Mouse (Mus musculus): Measurements from ENCODE around the gene Sptan1. TPM values are rescaled to one million over a fixed set of nuclear protein-coding genes. Genes with fewer than 3 reads are reported as not detected.

Sptan1 gene
- polyA plus RNA-seq, 1 experiment from 2014 or later: 243 TPM

- no peak overlapping the region for H3K9ac ChIP-seq (ENCODE audit: low read depth, low read length)
- no peaks in the 10 kb centered on the region for H3K4me1 ChIP-seq (ENCODE audit: control insufficient read depth, insufficient read depth, low read length)
- H3K27me3 ChIP-seq (ENCODE audit: control insufficient read depth, insufficient read depth, low read depth, low read length): no peaks in the 10 kb centered on the region
- WGBS: 90% methylated on average over 5 of the region's 5 CpGs
- no peaks in the 10 kb centered on the region for H3K9me3 ChIP-seq (replicated peaks; ENCODE audit: control insufficient read depth, low read length, poor library complexity, severe bottlenecking)
- no peak for ATAC-seq
- no peak overlapping the region for H3K4me2 ChIP-seq (ENCODE audit: low read length)
- no peak overlapping the region for H3K27ac ChIP-seq (ENCODE audit: low read length)
- H3K36me3 ChIP-seq (ENCODE audit: control insufficient read depth, insufficient read depth, low read length): peaks cover 84% of the 10 kb centered on the region
- H3K4me3 ChIP-seq (ENCODE audit: low read depth, low read length): no peak overlapping the region
Measured at GRCm38 (mm10) chr2:30026997-30027396, 61.6 kb downstream of the Sptan1 start.

DNA sequence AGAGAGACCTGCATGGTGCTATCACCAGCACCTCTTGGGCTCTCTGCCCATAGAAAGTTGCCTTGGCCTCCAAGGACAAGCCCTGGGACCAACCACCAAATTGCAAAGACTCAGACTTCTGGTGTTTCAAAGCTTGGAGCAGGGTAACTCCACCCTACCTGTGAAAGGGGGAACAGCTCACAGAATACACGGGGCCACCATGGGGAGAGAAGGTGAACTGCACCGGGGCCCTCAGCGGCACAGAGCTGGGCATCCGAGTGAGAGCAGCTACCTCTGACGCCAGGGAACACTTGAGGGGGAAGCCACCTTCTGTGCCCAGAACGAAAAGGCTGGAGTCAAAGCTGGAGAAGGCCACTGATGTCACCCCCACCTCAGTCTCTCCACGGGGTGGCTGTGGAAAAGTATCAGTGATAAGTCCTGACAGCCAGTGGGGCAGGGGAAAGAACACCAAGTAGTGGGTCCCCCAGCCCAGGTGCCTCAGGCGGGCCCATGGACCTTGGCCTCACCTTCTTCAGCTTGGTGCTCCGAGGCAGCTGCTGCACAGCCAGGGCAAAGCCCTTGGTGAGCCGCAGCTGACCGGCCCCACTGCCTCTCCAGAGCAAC is 67.0 kb downstream of the Sptan1 start:
- H3K36me3 ChIP-seq (ENCODE audit: control insufficient read depth, insufficient read depth, low read length): peaks cover 45% of the 10 kb centered on the region
- ATAC-seq: 0 out of 2 replicates have a peak, but pooled peaks have one; percentile 51
- H3K9me3 ChIP-seq (replicated peaks; ENCODE audit: control insufficient read depth, low read length, poor library complexity, severe bottlenecking): no peaks in the 10 kb centered on the region
- no peak overlapping the region for H3K4me2 ChIP-seq (ENCODE audit: low read length)
- 62% methylated on average over 11 of the region's 11 CpGs for WGBS
- no peak overlapping the region for H3K4me3 ChIP-seq (ENCODE audit: low read depth, low read length)
- H3K9ac ChIP-seq (ENCODE audit: low read depth, low read length): no peak overlapping the region
- H3K27me3 ChIP-seq (ENCODE audit: control insufficient read depth, insufficient read depth, low read depth, low read length): no peaks in the 10 kb centered on the region
- H3K4me1 ChIP-seq (ENCODE audit: control insufficient read depth, insufficient read depth, low read length): no peaks in the 10 kb centered on the region
- H3K27ac ChIP-seq (ENCODE audit: low read length): no peak overlapping the region

DNA sequence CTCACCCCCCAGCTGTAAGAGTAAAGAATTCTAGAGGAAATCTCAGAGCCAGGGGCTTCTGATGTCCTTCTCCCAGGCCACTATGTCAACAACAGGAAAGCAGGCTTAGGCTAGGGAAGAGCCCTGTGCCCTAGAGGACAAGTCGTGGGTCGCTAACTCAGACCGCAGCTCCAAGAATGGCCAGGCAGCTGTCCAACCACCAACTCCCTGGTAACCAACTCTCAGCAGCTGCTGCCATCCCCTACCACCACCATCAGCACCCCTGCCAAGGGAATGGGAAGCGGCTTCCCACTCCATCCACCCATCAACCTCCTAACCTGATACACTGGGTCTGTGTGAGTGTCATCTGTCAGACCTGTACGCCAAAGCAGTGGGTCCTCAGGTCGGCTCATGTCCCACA is 67.6 kb downstream of the Sptan1 start:
- no peaks in the 10 kb centered on the region for H3K9me3 ChIP-seq (replicated peaks; ENCODE audit: control insufficient read depth, low read length, poor library complexity, severe bottlenecking)
- no peak overlapping the region for H3K9ac ChIP-seq (ENCODE audit: low read depth, low read length)
- H3K4me1 ChIP-seq (ENCODE audit: control insufficient read depth, insufficient read depth, low read length): no peaks in the 10 kb centered on the region
- WGBS: 67% methylated on average over 6 of the region's 6 CpGs
- no peak for ATAC-seq
- peaks cover 40% of the 10 kb centered on the region for H3K36me3 ChIP-seq (ENCODE audit: control insufficient read depth, insufficient read depth, low read length)
- H3K27me3 ChIP-seq (ENCODE audit: control insufficient read depth, insufficient read depth, low read depth, low read length): no peaks in the 10 kb centered on the region
- no peak overlapping the region for H3K27ac ChIP-seq (ENCODE audit: low read length)
- no peak overlapping the region for H3K4me2 ChIP-seq (ENCODE audit: low read length)
- H3K4me3 ChIP-seq (ENCODE audit: low read depth, low read length): no peak overlapping the region

- no peaks in the 10 kb centered on the region for H3K9me3 ChIP-seq (replicated peaks; ENCODE audit: control insufficient read depth, low read length, poor library complexity, severe bottlenecking)
- 87% methylated on average over 2 of the region's 2 CpGs for WGBS
- no peaks in the 10 kb centered on the region for H3K27me3 ChIP-seq (ENCODE audit: control insufficient read depth, insufficient read depth, low read depth, low read length)
- H3K4me2 ChIP-seq (ENCODE audit: low read length): no peak overlapping the region
- H3K4me1 ChIP-seq (ENCODE audit: control insufficient read depth, insufficient read depth, low read length): no peaks in the 10 kb centered on the region
- H3K36me3 ChIP-seq (ENCODE audit: control insufficient read depth, insufficient read depth, low read length): peaks cover 4% of the 10 kb centered on the region; the same call in 1 of the 2 replicates
- ATAC-seq: no peak
- no peak overlapping the region for H3K4me3 ChIP-seq (ENCODE audit: low read depth, low read length)
- H3K9ac ChIP-seq (ENCODE audit: low read depth, low read length): no peak overlapping the region
- no peak overlapping the region for H3K27ac ChIP-seq (ENCODE audit: low read length)
Measured at GRCm38 (mm10) chr2:30037762-30038161, 72.4 kb downstream of the Sptan1 start.

GRCm38 (mm10) chr2:30038370-30038769 is 73.0 kb downstream of the Sptan1 start:
- H3K9ac ChIP-seq (ENCODE audit: low read depth, low read length): no peak overlapping the region
- WGBS: 95% methylated on average over 10 of the region's 10 CpGs
- H3K4me3 ChIP-seq (ENCODE audit: low read depth, low read length): no peak overlapping the region
- no peak overlapping the region for H3K27ac ChIP-seq (ENCODE audit: low read length)
- no peak overlapping the region for H3K4me2 ChIP-seq (ENCODE audit: low read length)
- H3K4me1 ChIP-seq (ENCODE audit: control insufficient read depth, insufficient read depth, low read length): no peaks in the 10 kb centered on the region
- no peaks in the 10 kb centered on the region for H3K9me3 ChIP-seq (replicated peaks; ENCODE audit: control insufficient read depth, low read length, poor library complexity, severe bottlenecking)
- H3K27me3 ChIP-seq (ENCODE audit: control insufficient read depth, insufficient read depth, low read depth, low read length): no peaks in the 10 kb centered on the region
- no peak for ATAC-seq
- 0 out of 2 replicates have a peak, but pooled peaks cover 3% of the 10 kb centered on the region for H3K36me3 ChIP-seq (ENCODE audit: control insufficient read depth, insufficient read depth, low read length)

DNA sequence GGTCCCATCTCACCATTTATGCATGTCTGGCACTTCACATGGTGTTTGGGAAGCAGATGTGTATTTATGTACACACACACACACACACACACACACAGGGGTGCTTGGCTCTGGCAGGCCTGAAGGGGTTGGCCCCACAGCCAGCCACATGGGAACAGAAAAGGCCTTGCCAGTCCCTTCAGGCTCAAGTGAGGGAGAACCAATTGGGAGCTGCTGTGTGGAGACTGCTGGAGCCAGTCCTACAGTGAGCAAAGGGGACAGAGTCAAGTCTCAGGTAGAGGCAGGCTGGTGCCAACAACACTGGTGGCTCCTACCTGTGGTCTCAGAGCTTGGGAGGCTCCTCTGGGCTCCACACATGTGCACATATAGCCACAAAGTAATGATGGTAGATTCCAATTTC is 74.3 kb downstream of the Sptan1 start:
- no peaks in the 10 kb centered on the region for H3K27me3 ChIP-seq (ENCODE audit: control insufficient read depth, insufficient read depth, low read depth, low read length)
- no peak overlapping the region for H3K9ac ChIP-seq (ENCODE audit: low read depth, low read length)
- H3K4me3 ChIP-seq (ENCODE audit: low read depth, low read length): no peak overlapping the region
- H3K4me2 ChIP-seq (ENCODE audit: low read length): no peak overlapping the region
- H3K27ac ChIP-seq (ENCODE audit: low read length): no peak overlapping the region
- H3K36me3 ChIP-seq (ENCODE audit: control insufficient read depth, insufficient read depth, low read length): 0 out of 2 replicates have a peak, but pooled peaks cover 3% of the 10 kb centered on the region
- H3K4me1 ChIP-seq (ENCODE audit: control insufficient read depth, insufficient read depth, low read length): no peaks in the 10 kb centered on the region
- no peak for ATAC-seq
- H3K9me3 ChIP-seq (replicated peaks; ENCODE audit: control insufficient read depth, low read length, poor library complexity, severe bottlenecking): no peaks in the 10 kb centered on the region

DNA sequence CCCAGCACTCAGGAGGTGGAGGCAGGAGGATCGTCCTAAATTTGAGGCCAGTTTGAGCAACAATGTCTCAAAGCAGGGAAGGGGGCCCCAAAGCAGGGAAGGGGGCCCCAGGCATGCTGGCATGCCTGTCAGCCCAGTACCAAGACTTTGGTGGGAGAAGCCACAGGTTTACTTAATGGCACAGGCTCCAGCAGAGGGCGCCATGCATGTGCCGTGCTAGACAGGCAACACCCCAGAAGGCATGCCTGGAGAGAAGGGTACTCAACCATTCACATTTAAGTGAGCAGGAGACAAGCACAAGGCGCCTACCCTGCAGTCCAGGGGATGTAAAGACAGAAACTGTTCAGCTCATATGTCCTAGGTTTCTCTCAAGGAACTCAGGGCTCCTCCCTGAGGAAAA is 77.1 kb downstream of the Sptan1 start:
- no peak overlapping the region for H3K9ac ChIP-seq (ENCODE audit: low read depth, low read length)
- no peaks in the 10 kb centered on the region for H3K9me3 ChIP-seq (replicated peaks; ENCODE audit: control insufficient read depth, low read length, poor library complexity, severe bottlenecking)
- no peak overlapping the region for H3K4me2 ChIP-seq (ENCODE audit: low read length)
- WGBS: 3% methylated on average over 4 of the region's 4 CpGs
- ATAC-seq: no peak
- 0 out of 2 replicates have a peak, but pooled peaks cover under 1% of the 10 kb centered on the region for H3K36me3 ChIP-seq (ENCODE audit: control insufficient read depth, insufficient read depth, low read length)
- H3K27me3 ChIP-seq (ENCODE audit: control insufficient read depth, insufficient read depth, low read depth, low read length): no peaks in the 10 kb centered on the region
- peaks cover 3% of the 10 kb centered on the region for H3K4me1 ChIP-seq (ENCODE audit: control insufficient read depth, insufficient read depth, low read length)
- no peak overlapping the region for H3K4me3 ChIP-seq (ENCODE audit: low read depth, low read length)
- H3K27ac ChIP-seq (ENCODE audit: low read length): no peak overlapping the region

GRCm38 (mm10) chr2:30044550-30044949 is 79.2 kb downstream of the Sptan1 start:
- Histone ChIP-seq H3K27ac (ENCODE audit: low read length) (no peak overlapping the region), H3K9ac (ENCODE audit: low read depth, low read length) (no peak overlapping the region), H3K36me3 (ENCODE audit: control insufficient read depth, insufficient read depth, low read length) (no peaks in the 10 kb centered on the region), H3K9me3 (replicated peaks; ENCODE audit: control insufficient read depth, low read length, poor library complexity, severe bottlenecking) (no peaks in the 10 kb centered on the region), H3K27me3 (ENCODE audit: control insufficient read depth, insufficient read depth, low read depth, low read length) (no peaks in the 10 kb centered on the region), H3K4me2 (ENCODE audit: low read length) (no peak overlapping the region), H3K4me1 (ENCODE audit: control insufficient read depth, insufficient read depth, low read length) (peaks cover 13% of the 10 kb centered on the region), H3K4me3 (ENCODE audit: low read depth, low read length) (no peak overlapping the region)
- WGBS: 80% methylated on average over 5 of the region's 5 CpGs
- ATAC-seq: no peak

GRCm38 (mm10) chr2:30047127-30047526 is 81.8 kb downstream of the Sptan1 start:
- WGBS: 94% methylated on average over 6 of the region's 6 CpGs

More at GRCm38 (mm10) chr2:30047127-30047526, 81.8 kb downstream of the Sptan1 start:
- H3K27ac ChIP-seq (ENCODE audit: low read length): no peak overlapping the region
- no peaks in the 10 kb centered on the region for H3K9me3 ChIP-seq (replicated peaks; ENCODE audit: control insufficient read depth, low read length, poor library complexity, severe bottlenecking)
- H3K9ac ChIP-seq (ENCODE audit: low read depth, low read length): no peak overlapping the region
- H3K4me2 ChIP-seq (ENCODE audit: low read length): no peak overlapping the region
- peaks cover 13% of the 10 kb centered on the region for H3K4me1 ChIP-seq (ENCODE audit: control insufficient read depth, insufficient read depth, low read length)
- no peak for ATAC-seq
- H3K27me3 ChIP-seq (ENCODE audit: control insufficient read depth, insufficient read depth, low read depth, low read length): no peaks in the 10 kb centered on the region
- no peaks in the 10 kb centered on the region for H3K36me3 ChIP-seq (ENCODE audit: control insufficient read depth, insufficient read depth, low read length)
- no peak overlapping the region for H3K4me3 ChIP-seq (ENCODE audit: low read depth, low read length)

Measured in midbrain, embryonic 16.5 days (tissue).